Mouse (Mus musculus) liver, postnatal 0 days (tissue): Measurements from ENCODE around the gene Extl2. TPM values are rescaled to one million over a fixed set of nuclear protein-coding genes. Genes with fewer than 3 reads are reported as not detected.

Experiments
- ATAC-seq: fragments of 200-750 bp; cut with Nextera tagmentation; 2 replicates; pipeline ENCODE4 v1.8.0; 2017; ENCODE audit warnings: mild to moderate bottlenecking, moderate library complexity
- DNase-seq: peaks from one replicate; pipeline ENCODE4 v3.0.0-alpha.2; 2016
- H3K27ac ChIP-seq: fragments of 300-500 bp; sonication (generic); 2 replicates; pipeline ENCODE4 v1.5.1; 2014; ENCODE audit warnings: antibody characterized with exemption, moderate library complexity, mild to moderate bottlenecking, low read depth
- H3K27me3 ChIP-seq: fragments of 300-500 bp; sonication (generic); 2 replicates; pipeline ENCODE4 v1.6.1; 2014; ENCODE audit warnings: low read length, control low read depth, mixed read lengths; ENCODE audit not compliant: insufficient read depth
- H3K36me3 ChIP-seq: fragments of 300-500 bp; sonication (generic); replicated peaks from 2 replicates; pipeline ENCODE4 v1.6.1; 2014; ENCODE audit warnings: mild to moderate bottlenecking, control low read depth, low read length, moderate library complexity, mixed read lengths; ENCODE audit not compliant: insufficient read depth
- H3K4me1 ChIP-seq: fragments of 300-500 bp; sonication (generic); 2 replicates; pipeline ENCODE4 v1.6.1; 2014; ENCODE audit warnings: antibody characterized with exemption, mild to moderate bottlenecking, control low read depth; ENCODE audit not compliant: insufficient read depth
- H3K4me2 ChIP-seq: fragments of 300-500 bp; sonication (generic); 2 replicates; pipeline ENCODE4 v1.6.1; 2014; ENCODE audit warnings: low read depth, mild to moderate bottlenecking, low read length, moderate library complexity, mixed read lengths
- H3K4me3 ChIP-seq: fragments of 300-500 bp; sonication (generic); 2 replicates; pipeline ENCODE4 v1.5.1; 2014; ENCODE audit warnings: low read depth, low read length
- H3K9ac ChIP-seq: fragments of 300-500 bp; sonication (generic); replicated peaks from 2 replicates; pipeline ENCODE4 v1.6.1; 2014; ENCODE audit warnings: mild to moderate bottlenecking, moderate library complexity
- H3K9me3 ChIP-seq: fragments of 300-500 bp; sonication (generic); 2 replicates; pipeline ENCODE4 v1.6.1; 2016; ENCODE audit warnings: mild to moderate bottlenecking, control low read depth, low read length, mixed read lengths
- CTCF ChIP-seq: sonication (generic); IDR thresholded peaks from 2 replicates; pipeline ENCODE4 v1.5.1; 2016; ENCODE audit warnings: antibody characterized with exemption, low read depth
- EP300 ChIP-seq: IDR thresholded peaks from 2 replicates; pipeline ENCODE4 v1.6.1; 2016; ENCODE audit warnings: antibody characterized with exemption, low read depth, mild to moderate bottlenecking
- WGBS: fragments of 180-500 bp; shearing (Covaris S2); extraction: QIAGEN DNeasy Blood & Tissue Kit; methylation state at CpG from one replicate; pipeline ENCODE4 v1.1.7; 2014; ENCODE audit not compliant: insufficient replicate concordance; 5-methylcytosine and 5-hydroxymethylcytosine counted together
- polyA plus RNA-seq: library from polyadenylated mRNA; unstranded; fragments of >200 nt; fragmentation: Nextera tagmentation; extraction: Ambion mirVana; gene quantifications from 2 replicates; pipeline ENCODE4 v1.2.1, GENCODE M21; 2015

The Extl2 gene
- 4.6 and 5.8 TPM in 2 replicates for polyA plus RNA-seq

- Histone ChIP-seq H3K4me1 (peaks cover 12% of the 10 kb centered on the region), H3K27me3 (no peaks in the 10 kb centered on the region), H3K4me2 (peak within 1 kb of the TSS; percentile 98), H3K27ac (peak within 1 kb of the TSS; percentile 89), H3K9me3 (no peaks in the 10 kb centered on the region), H3K36me3 (peaks cover 7% of the 10 kb centered on the region; the same call in 1 of the 2 replicates), H3K9ac (peak within 1 kb of the TSS; percentile 85), H3K4me3 (peak within 1 kb of the TSS; percentile 74)
- TF ChIP-seq CTCF (no peak), EP300 (no peak)
- ATAC-seq: peak; percentile 88
- peak; percentile 91 for DNase-seq
- WGBS: under 1% methylated on average over 66 of the region's 67 CpGs
These were observed at the start of gene Extl2, which contains the start of gene Slc30a7 for GRCm38 (mm10) chr3:116006978-116007940. Gene Extl2, plus strand, starts transcription at chr3:116007462. Gene Slc30a7, minus strand, starts transcription at chr3:116007406.

GRCm38 (mm10) chr3:115961311-115962027 lies 45.8 kb upstream of the Extl2 start:
- Histone ChIP-seq H3K36me3 (peaks cover 18% of the 10 kb centered on the region), H3K4me3 (no peak overlapping the region), H3K9ac (no peak overlapping the region), H3K27ac (no peak overlapping the region), H3K9me3 (no peaks in the 10 kb centered on the region), H3K4me2 (no peak overlapping the region), H3K4me1 (no peaks in the 10 kb centered on the region), H3K27me3 (no peaks in the 10 kb centered on the region)
- ATAC-seq (no peak), DNase-seq (no peak)
- TF ChIP-seq EP300 (no peak), CTCF (no peak)
- 81% methylated on average over 11 of the region's 11 CpGs for WGBS

GRCm38 (mm10) chr3:115962028-115962415 lies 45.2 kb upstream of the Extl2 start:
- Histone ChIP-seq H3K36me3 (peaks cover 20% of the 10 kb centered on the region), H3K4me3 (no peak overlapping the region), H3K9ac (no peak overlapping the region), H3K4me2 (no peak overlapping the region), H3K4me1 (no peaks in the 10 kb centered on the region), H3K27ac (no peak overlapping the region), H3K27me3 (no peaks in the 10 kb centered on the region), H3K9me3 (no peaks in the 10 kb centered on the region)
- ATAC-seq (no peak), DNase-seq (no peak)
- no peak for TF ChIP-seq CTCF
- TF ChIP-seq EP300: no peak
- 86% methylated on average over 4 of the region's 4 CpGs for WGBS

GRCm38 (mm10) chr3:115963597-115963996 lies 43.7 kb upstream of the Extl2 start:
- Histone ChIP-seq H3K36me3 (peaks cover 16% of the 10 kb centered on the region), H3K27me3 (no peaks in the 10 kb centered on the region), H3K9me3 (no peaks in the 10 kb centered on the region), H3K9ac (no peak overlapping the region), H3K4me3 (no peak overlapping the region), H3K27ac (no peak overlapping the region), H3K4me2 (no peak overlapping the region), H3K4me1 (no peaks in the 10 kb centered on the region)
- 88% methylated on average over 1 of the region's 1 CpGs for WGBS
- TF ChIP-seq EP300 (no peak), CTCF (no peak)
- DNase-seq: no peak
- ATAC-seq: no peak

GRCm38 (mm10) chr3:115964071-115964470 lies 43.2 kb upstream of the Extl2 start:
- 93% methylated on average over 5 of the region's 5 CpGs for WGBS
- DNase-seq (no peak), ATAC-seq (no peak)
- H3K9me3 ChIP-seq: no peaks in the 10 kb centered on the region
- H3K27me3 ChIP-seq: no peaks in the 10 kb centered on the region
- H3K9ac ChIP-seq: no peak overlapping the region
- no peak overlapping the region for H3K27ac ChIP-seq
- H3K4me2 ChIP-seq: no peak overlapping the region
- H3K4me3 ChIP-seq: no peak overlapping the region
- no peaks in the 10 kb centered on the region for H3K4me1 ChIP-seq
- TF ChIP-seq CTCF (no peak), EP300 (no peak)
- peaks cover 11% of the 10 kb centered on the region; the same call in 1 of the 2 replicates for H3K36me3 ChIP-seq
